Mouse (Mus musculus): ENCODE results near the gene Gigyf1. TPM values are rescaled to one million over a fixed set of nuclear protein-coding genes. Genes with fewer than 3 reads are reported as not detected.

Gene Gigyf1
- polyA plus RNA-seq, 1 experiment = 33.5 TPM

- Histone ChIP-seq H3K27ac (ENCODE audit: insufficient read depth, low read length) (no peak overlapping the region), H3K27me3 (ENCODE audit: control insufficient read depth, insufficient read depth, low read length, poor library complexity, severe bottlenecking) (no peaks in the 10 kb centered on the region), H3K9ac (ENCODE audit: low read depth, poor library complexity, severe bottlenecking) (no peak overlapping the region), H3K36me3 (ENCODE audit: control insufficient read depth, insufficient read depth, low read length, poor library complexity, severe bottlenecking) (no peaks in the 10 kb centered on the region), H3K4me3 (ENCODE audit: low read depth, low read length) (no peak overlapping the region), H3K4me1 (ENCODE audit: control insufficient read depth, insufficient read depth, low read length) (no peaks in the 10 kb centered on the region), H3K9me3 (replicated peaks; ENCODE audit: control insufficient read depth, insufficient read depth, low read length, poor library complexity, severe bottlenecking) (no peaks in the 10 kb centered on the region)
- no peak for TF ChIP-seq EP300 (IDR thresholded peaks at IDR 0.05; ENCODE audit: insufficient read depth, low read depth, low read length)
- TF ChIP-seq POLR2A (IDR thresholded peaks at IDR 0.05; ENCODE audit: insufficient read depth, low read length) = no peak
- no peak for TF ChIP-seq CTCF (IDR thresholded peaks at IDR 0.05; ENCODE audit: low read depth, low read length)
Measured at GRCm38 (mm10) chr5:137569031-137569430, 50.7 kb downstream of the Gigyf1 start.

DNA sequence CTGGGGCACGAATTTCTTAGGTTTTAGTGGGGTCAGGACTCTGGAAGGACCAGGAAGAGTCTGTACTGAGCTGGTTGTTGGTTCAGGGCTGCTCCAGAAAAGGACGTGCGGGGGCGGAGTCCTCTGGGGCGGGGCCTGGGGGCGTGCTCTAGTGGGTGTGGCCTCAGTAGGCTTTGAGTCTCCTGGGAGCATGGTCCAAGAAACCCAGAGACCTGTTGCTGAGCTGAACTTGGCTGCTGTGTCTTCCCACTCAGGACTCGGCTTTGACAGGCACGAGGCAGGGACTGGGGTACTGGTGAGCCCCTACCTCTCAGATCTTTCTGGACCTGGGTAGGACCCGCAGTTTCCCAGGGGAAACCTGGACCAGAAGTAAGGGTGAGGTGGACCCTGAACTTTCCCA lies 51.3 kb downstream of the Gigyf1 start, which contains the start of gene Tfr2:
Tfr2 (plus strand) TSS at position 176 of the 400 bp plus-strand sequence.
- H3K27ac ChIP-seq (ENCODE audit: insufficient read depth, low read length) = no peak within 1 kb of the TSS
- H3K9ac ChIP-seq (ENCODE audit: low read depth, poor library complexity, severe bottlenecking) = no peak within 1 kb of the TSS

GRCm38 (mm10) chr5:137570181-137570580 lies 51.8 kb downstream of the Gigyf1 start:
- Histone ChIP-seq H3K27me3 (ENCODE audit: control insufficient read depth, insufficient read depth, low read length, poor library complexity, severe bottlenecking) (no peaks in the 10 kb centered on the region), H3K36me3 (ENCODE audit: control insufficient read depth, insufficient read depth, low read length, poor library complexity, severe bottlenecking) (no peaks in the 10 kb centered on the region), H3K4me1 (ENCODE audit: control insufficient read depth, insufficient read depth, low read length) (no peaks in the 10 kb centered on the region), H3K9ac (ENCODE audit: low read depth, poor library complexity, severe bottlenecking) (no peak overlapping the region), H3K4me3 (ENCODE audit: low read depth, low read length) (no peak overlapping the region), H3K27ac (ENCODE audit: insufficient read depth, low read length) (no peak overlapping the region), H3K9me3 (replicated peaks; ENCODE audit: control insufficient read depth, insufficient read depth, low read length, poor library complexity, severe bottlenecking) (no peaks in the 10 kb centered on the region)
- TF ChIP-seq CTCF (IDR thresholded peaks at IDR 0.05; ENCODE audit: low read depth, low read length) (no peak), POLR2A (IDR thresholded peaks at IDR 0.05; ENCODE audit: insufficient read depth, low read length) (no peak), EP300 (IDR thresholded peaks at IDR 0.05; ENCODE audit: insufficient read depth, low read depth, low read length) (no peak)

More for the DNA sequence above, 51.3 kb downstream of the Gigyf1 start, which contains the start of gene Tfr2:
- Histone ChIP-seq H3K36me3 (ENCODE audit: control insufficient read depth, insufficient read depth, low read length, poor library complexity, severe bottlenecking) (no peaks in the 10 kb centered on the region), H3K4me3 (ENCODE audit: low read depth, low read length) (no peak within 1 kb of the TSS), H3K4me1 (ENCODE audit: control insufficient read depth, insufficient read depth, low read length) (no peaks in the 10 kb centered on the region), H3K27me3 (ENCODE audit: control insufficient read depth, insufficient read depth, low read length, poor library complexity, severe bottlenecking) (no peaks in the 10 kb centered on the region), H3K9me3 (replicated peaks; ENCODE audit: control insufficient read depth, insufficient read depth, low read length, poor library complexity, severe bottlenecking) (no peaks in the 10 kb centered on the region)
- TF ChIP-seq POLR2A (IDR thresholded peaks at IDR 0.05; ENCODE audit: insufficient read depth, low read length) = no peak
- no peak for TF ChIP-seq EP300 (IDR thresholded peaks at IDR 0.05; ENCODE audit: insufficient read depth, low read depth, low read length)
- TF ChIP-seq CTCF (IDR thresholded peaks at IDR 0.05; ENCODE audit: low read depth, low read length) = no peak

DNA sequence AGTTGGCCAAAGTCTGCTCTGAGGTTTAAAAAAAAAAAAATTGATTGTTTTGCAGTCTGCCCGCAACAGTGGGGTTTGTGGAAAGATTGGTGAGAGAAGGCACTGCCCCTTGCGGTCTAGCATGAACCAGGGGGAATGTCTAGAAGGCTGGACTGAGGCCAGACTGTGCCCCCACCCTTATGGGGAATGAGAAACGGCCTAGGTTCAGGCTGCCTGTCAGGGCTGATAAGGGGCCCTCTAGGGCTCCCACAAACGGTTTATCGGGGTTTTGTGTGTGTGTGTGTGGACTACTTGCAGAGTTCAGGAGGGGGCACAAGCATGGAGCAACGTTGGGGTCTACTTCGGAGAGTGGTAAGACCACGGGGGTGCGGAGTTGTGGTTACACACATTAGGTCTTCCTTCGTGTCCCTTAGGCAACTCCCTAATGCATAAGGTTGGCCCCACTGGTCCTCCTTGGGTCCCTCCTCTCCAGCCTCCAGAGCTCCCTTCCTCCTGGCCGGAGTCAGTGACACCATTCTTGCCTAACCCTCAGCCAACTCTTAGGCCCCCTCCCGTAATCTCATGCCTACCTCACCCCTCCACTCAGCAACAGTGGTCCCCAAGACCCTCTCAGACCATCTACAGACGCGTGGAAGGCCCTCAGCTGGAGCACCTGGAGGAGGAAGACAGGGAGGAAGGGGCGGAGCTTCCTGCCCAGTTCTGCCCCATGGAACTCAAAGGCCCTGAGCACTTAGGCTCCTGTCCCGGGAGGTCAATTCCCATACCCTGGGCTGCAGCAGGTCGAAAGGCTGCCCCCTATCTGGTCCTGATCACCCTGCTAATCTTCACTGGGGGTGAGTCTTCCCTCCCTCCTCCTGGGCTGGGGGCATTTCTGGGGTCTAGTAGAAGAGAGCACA lies 52.6 kb downstream of the Gigyf1 start:
- Histone ChIP-seq H3K4me3 (ENCODE audit: low read depth, low read length) (no peak overlapping the region), H3K27ac (ENCODE audit: insufficient read depth, low read length) (no peak overlapping the region)

GRCm38 (mm10) chr5:137574470-137574901 lies 56.1 kb downstream of the Gigyf1 start:
- no peaks in the 10 kb centered on the region for H3K36me3 ChIP-seq (ENCODE audit: control insufficient read depth, insufficient read depth, low read length, poor library complexity, severe bottlenecking)
- TF ChIP-seq CTCF (IDR thresholded peaks at IDR 0.05; ENCODE audit: low read depth, low read length) (peak; percentile 35), EP300 (IDR thresholded peaks at IDR 0.05; ENCODE audit: insufficient read depth, low read depth, low read length) (no peak), POLR2A (IDR thresholded peaks at IDR 0.05; ENCODE audit: insufficient read depth, low read length) (no peak)
- H3K27me3 ChIP-seq (ENCODE audit: control insufficient read depth, insufficient read depth, low read length, poor library complexity, severe bottlenecking) = no peaks in the 10 kb centered on the region
- no peaks in the 10 kb centered on the region for H3K9me3 ChIP-seq (replicated peaks; ENCODE audit: control insufficient read depth, insufficient read depth, low read length, poor library complexity, severe bottlenecking)
- no peaks in the 10 kb centered on the region for H3K4me1 ChIP-seq (ENCODE audit: control insufficient read depth, insufficient read depth, low read length)
- H3K4me3 ChIP-seq (ENCODE audit: low read depth, low read length) = peak overlapping the region; percentile 32
- H3K27ac ChIP-seq (ENCODE audit: insufficient read depth, low read length) = no peak overlapping the region
- H3K9ac ChIP-seq (ENCODE audit: low read depth, poor library complexity, severe bottlenecking) = no peak overlapping the region

More for the DNA sequence above, 52.6 kb downstream of the Gigyf1 start:
- no peaks in the 10 kb centered on the region for H3K4me1 ChIP-seq (ENCODE audit: control insufficient read depth, insufficient read depth, low read length)
- H3K9me3 ChIP-seq (replicated peaks; ENCODE audit: control insufficient read depth, insufficient read depth, low read length, poor library complexity, severe bottlenecking) = no peaks in the 10 kb centered on the region
- TF ChIP-seq CTCF (IDR thresholded peaks at IDR 0.05; ENCODE audit: low read depth, low read length) = no peak
- TF ChIP-seq EP300 (IDR thresholded peaks at IDR 0.05; ENCODE audit: insufficient read depth, low read depth, low read length) = no peak
- TF ChIP-seq POLR2A (IDR thresholded peaks at IDR 0.05; ENCODE audit: insufficient read depth, low read length) = no peak
- no peaks in the 10 kb centered on the region for H3K36me3 ChIP-seq (ENCODE audit: control insufficient read depth, insufficient read depth, low read length, poor library complexity, severe bottlenecking)
- no peaks in the 10 kb centered on the region for H3K27me3 ChIP-seq (ENCODE audit: control insufficient read depth, insufficient read depth, low read length, poor library complexity, severe bottlenecking)
- no peak overlapping the region for H3K9ac ChIP-seq (ENCODE audit: low read depth, poor library complexity, severe bottlenecking)

Other genes with a start within 250 kb of the Gigyf1 start
- 0.31 TPM in 1 of 2 replicates, not detected in the other for gene Ache, start 231.0 kb upstream of the Gigyf1 start, polyA plus RNA-seq (2011; ENCODE audit: insufficient read depth, insufficient read length, low read depth, missing spikeins)
- gene Ufsp1, start 223.9 kb upstream of the Gigyf1 start, polyA plus RNA-seq (2011; ENCODE audit: insufficient read depth, insufficient read length, low read depth, missing spikeins) = 6.4 and 8.7 TPM in 2 replicates
- gene Srrt, start 210.9 kb upstream of the Gigyf1 start, polyA plus RNA-seq (2011; ENCODE audit: insufficient read depth, insufficient read length, low read depth, missing spikeins) = 121 and 139 TPM in 2 replicates
- gene Trip6, start 204.1 kb upstream of the Gigyf1 start, polyA plus RNA-seq (2011; ENCODE audit: insufficient read depth, insufficient read length, low read depth, missing spikeins) = 22.2 and 23.2 TPM in 2 replicates
- 7.9 and 8.8 TPM in 2 replicates for gene Slc12a9, start 185.0 kb upstream of the Gigyf1 start, polyA plus RNA-seq (2011; ENCODE audit: insufficient read depth, insufficient read length, low read depth, missing spikeins)
- gene Ephb4, start 168.4 kb upstream of the Gigyf1 start, polyA plus RNA-seq (2011; ENCODE audit: insufficient read depth, insufficient read length, low read depth, missing spikeins) = 17.1 and 20.7 TPM in 2 replicates
- 0.04 TPM in 1 of 2 replicates, not detected in the other for gene Zan, start 41.5 kb upstream of the Gigyf1 start, polyA plus RNA-seq (2011; ENCODE audit: insufficient read depth, insufficient read length, low read depth, missing spikeins)
- 14.4 and 15.0 TPM in 2 replicates for gene Pop7, start 16.0 kb upstream of the Gigyf1 start, polyA plus RNA-seq (2011; ENCODE audit: insufficient read depth, insufficient read length, low read depth, missing spikeins)
- gene Epo, start 14.7 kb downstream of the Gigyf1 start, polyA plus RNA-seq (2011; ENCODE audit: insufficient read depth, insufficient read length, low read depth, missing spikeins) = not detected in 2 replicates
- 208 and 237 TPM in 2 replicates for gene Gnb2, start 15.0 kb downstream of the Gigyf1 start, polyA plus RNA-seq (2011; ENCODE audit: insufficient read depth, insufficient read length, low read depth, missing spikeins)
- not detected in 2 replicates for gene Actl6b, start 35.0 kb downstream of the Gigyf1 start, polyA plus RNA-seq (2011; ENCODE audit: insufficient read depth, insufficient read length, low read depth, missing spikeins)
- gene Tfr2, start 51.3 kb downstream of the Gigyf1 start, polyA plus RNA-seq (2011; ENCODE audit: insufficient read depth, insufficient read length, low read depth, missing spikeins) = 2.3 and 5.4 TPM in 2 replicates
- 20.3 and 22.4 TPM in 2 replicates for gene Mospd3, start 82.5 kb downstream of the Gigyf1 start, polyA plus RNA-seq (2011; ENCODE audit: insufficient read depth, insufficient read length, low read depth, missing spikeins)
- gene Pcolce, start 95.2 kb downstream of the Gigyf1 start, polyA plus RNA-seq (2011; ENCODE audit: insufficient read depth, insufficient read length, low read depth, missing spikeins) = 49.2 and 60.6 TPM in 2 replicates
- gene Fbxo24, start 110.5 kb downstream of the Gigyf1 start, polyA plus RNA-seq (2011; ENCODE audit: insufficient read depth, insufficient read length, low read depth, missing spikeins) = 0.48 and 0.94 TPM in 2 replicates
- gene Lrch4, start 110.6 kb downstream of the Gigyf1 start, polyA plus RNA-seq (2011; ENCODE audit: insufficient read depth, insufficient read length, low read depth, missing spikeins) = 25.1 and 28.6 TPM in 2 replicates
- 5.4 and 9.0 TPM in 2 replicates for gene Gm20605, start 110.6 kb downstream of the Gigyf1 start, polyA plus RNA-seq (2011; ENCODE audit: insufficient read depth, insufficient read length, low read depth, missing spikeins)
- gene Sap25, start 122.8 kb downstream of the Gigyf1 start, polyA plus RNA-seq (2011; ENCODE audit: insufficient read depth, insufficient read length, low read depth, missing spikeins) = 5.0 and 7.9 TPM in 2 replicates
- 1.2 and 1.5 TPM in 2 replicates for gene Irs3, start 127.2 kb downstream of the Gigyf1 start, polyA plus RNA-seq (2011; ENCODE audit: insufficient read depth, insufficient read length, low read depth, missing spikeins)
- gene Agfg2, start 166.2 kb downstream of the Gigyf1 start, polyA plus RNA-seq (2011; ENCODE audit: insufficient read depth, insufficient read length, low read depth, missing spikeins) = 14.8 and 16.0 TPM in 2 replicates
- 12.4 and 13.0 TPM in 2 replicates for gene Nyap1, start 223.1 kb downstream of the Gigyf1 start, polyA plus RNA-seq (2011; ENCODE audit: insufficient read depth, insufficient read length, low read depth, missing spikeins)
- 47.7 and 53.3 TPM in 2 replicates for gene Tsc22d4, start 227.2 kb downstream of the Gigyf1 start, polyA plus RNA-seq (2011; ENCODE audit: insufficient read depth, insufficient read length, low read depth, missing spikeins)